In genomic region chr5:64883491-64883890, GRCm38 (mm10) we compare ENCODE assay signal across 9 mouse cellular contexts. TPM values are rescaled to one million over a fixed set of nuclear protein-coding genes. Genes with fewer than 3 reads are reported as not detected.
A peak's percentile ranks its signal among the peaks of the same experiment; 100 is the strongest.
DNase-seq lines count a peak whose midpoint lies in the region; ATAC-seq lines count a peak whose summit lies in the region.
"Had no signal": no experiment of that assay in that cellular context is flagged by ENCODE, and none has a peak within 500 bp of the region (broad histone marks: within the 10 kb centered on the region; RNA-seq: fewer than 3 reads in every experiment).

No protein-coding gene starts in this region.

- peak; percentile 49 for ATAC-seq in activated CD4-positive, CD25-positive, alpha-beta regulatory T cell, adult 4 months
- no peak for ATAC-seq in limb, embryonic 11.5 days (ENCODE audit: insufficient number of reproducible peaks, low FRiP score, low TSS enrichment, low read depth)

- peak; percentile 43 to 52 for DNase-seq in cerebellum, postnatal 14 days
- no peak for DNase-seq in cerebellum, postnatal 4 days (ENCODE audit: low spot score in 2 of 2)
- peak; percentile 84 for DNase-seq in 3T3-L1 (ENCODE audit: low read depth, low spot score)
- peak; percentile 42 to 50 for DNase-seq in heart, adult 9 months (ENCODE audit: low spot score in 2 of 2)
- DNase-seq in limb, embryonic 11.5 days (ENCODE audit: low spot score): peak; percentile 58
- peak; percentile 89 for DNase-seq in naive thymus-derived CD4-positive, alpha-beta T cell, adult 2 months (ENCODE audit: low read depth)
- no peak for DNase-seq in gastrocnemius, postnatal 14 days

- no peaks in the 10 kb centered on the region for H3K27me3 ChIP-seq in limb, embryonic 11.5 days (ENCODE audit: control insufficient read depth, insufficient read depth, low read length)
- H3K27me3 ChIP-seq: stomach, embryonic 15.5 days had no signal

- H3K4me3 ChIP-seq in limb, embryonic 11.5 days (ENCODE audit: low read depth, low read length): no peak overlapping the region
- H3K4me3 ChIP-seq: stomach, embryonic 15.5 days had no signal

- peaks cover 7% of the 10 kb centered on the region for H3K4me1 ChIP-seq in limb, embryonic 11.5 days (ENCODE audit: control insufficient read depth, insufficient read depth, low read length)

- H3K9me3 ChIP-seq in limb, embryonic 11.5 days (ENCODE audit: control insufficient read depth, low read length): no peaks in the 10 kb centered on the region
- H3K9me3 ChIP-seq: stomach, embryonic 15.5 days had no signal

- intact Hi-C loops in gastrocnemius, postnatal 14 days (cut with DNase I; ENCODE audit: low total_unique reads): loop anchor here (10.0 kb wide), 2 partner anchors 81 to 361 kb away; partner anchors contain the start of gene Tlr6

- no peak overlapping the region for H3K9ac ChIP-seq in limb, embryonic 11.5 days (ENCODE audit: low read length)
- H3K9ac ChIP-seq: stomach, embryonic 15.5 days had no signal

- H3K36me3 ChIP-seq in limb, embryonic 11.5 days (ENCODE audit: control insufficient read depth, insufficient read depth, low read length): no peaks in the 10 kb centered on the region
- H3K36me3 ChIP-seq: stomach, embryonic 15.5 days had no signal

- 8% methylated on average over 4 of the region's 4 CpGs for WGBS in limb, embryonic 11.5 days

- H3K27ac ChIP-seq in limb, embryonic 11.5 days (replicated peaks; ENCODE audit: low read depth, low read length): no peak overlapping the region

- no peak overlapping the region for H3K4me2 ChIP-seq in limb, embryonic 11.5 days (ENCODE audit: low read depth, severe bottlenecking)
- H3K4me2 ChIP-seq: stomach, embryonic 15.5 days had no signal

RNA-seq across cellular contexts. Expression of gene Tlr1, which starts 49.9 kb away (rescaled TPM):
- polyA plus RNA-seq in activated CD4-positive, CD25-positive, alpha-beta regulatory T cell, adult 4 months (2017; shearing (Covaris generic)): 10 to 100 TPM; 54.0 to 63.2 TPM
- 0.23 and 0.36 TPM in 2 replicates for polyA plus RNA-seq in limb, embryonic 11.5 days (2014; fragmentation: Nextera tagmentation; extraction: Ambion mirVana)
- under 1 TPM; 0.18 to 0.39 TPM for total RNA-seq in gastrocnemius, postnatal 14 days (2021)

Comparison
In these comparisons a context has a peak if more than half of its experiments do, and no peak if none do; other contexts are left out.
1. DNase-seq: peak in cerebellum, postnatal 14 days (2 of 2), 3T3-L1 (single experiment), heart, adult 9 months (2 of 2), limb, embryonic 11.5 days (single experiment) and naive thymus-derived CD4-positive, alpha-beta T cell, adult 2 months (single experiment); none in cerebellum, postnatal 4 days (0 of 2) and gastrocnemius, postnatal 14 days (single experiment).
2. RNA of gene Tlr1, which starts 49.9 kb away (polyA plus RNA-seq): 54.0 to 63.2 TPM in activated CD4-positive, CD25-positive, alpha-beta regulatory T cell, adult 4 months; 0.23 to 0.36 TPM in limb, embryonic 11.5 days; every median in the first group is over 10 times any median in the second.